Mouse (Mus musculus): ENCODE measurements around the gene Minos1. TPM values are rescaled to one million over a fixed set of nuclear protein-coding genes. Genes with fewer than 3 reads are reported as not detected.

The Minos1 gene
- 100 to 1,000 TPM; 423 to 444 TPM for total RNA-seq (2021)
- long read RNA-seq, experiment 1, transcript Minos1-204 (4 exons, 476 nt) = minor isoform, 41 of 1,119 reads
- long read RNA-seq, experiment 1, transcript Minos1-203 (4 exons, 2,549 nt) = major isoform, 969 of 1,119 reads
- long read RNA-seq, experiment 1, partial matches to known transcripts = 6 of 1,119 reads
- long read RNA-seq, experiment 1, other reads (novel, unspliced or antisense) = 101 of 1,119 reads
- long read RNA-seq, experiment 2, transcript Minos1-204 (4 exons, 476 nt) = minor isoform, 32 of 726 reads
- long read RNA-seq, experiment 2, transcript Minos1-203 (4 exons, 2,549 nt) = major isoform, 622 of 726 reads
- long read RNA-seq, experiment 2, partial matches to known transcripts = 7 of 726 reads
- long read RNA-seq, experiment 2, other reads (novel, unspliced or antisense) = 63 of 726 reads

- peak; percentile 97 for DNase-seq
Observed at GRCm38 (mm10) chr4:139130701-139131549, at the start of gene Minos1. Gene Minos1, minus strand, starts transcription at chr4:139131113.

GRCm38 (mm10) chr4:139179731-139180625, 49.1 kb upstream of the Minos1 start:
- DNase-seq = no peak

GRCm38 (mm10) chr4:139179218-139179617, 48.3 kb upstream of the Minos1 start:
- no peak for DNase-seq

GRCm38 (mm10) chr4:139178377-139178776, 47.5 kb upstream of the Minos1 start:
- no peak for DNase-seq

GRCm38 (mm10) chr4:139177921-139178320, 47.0 kb upstream of the Minos1 start:
- no peak for DNase-seq

- peak; percentile 40 for DNase-seq
Observed at GRCm38 (mm10) chr4:139176023-139176422, 45.1 kb upstream of the Minos1 start.

GRCm38 (mm10) chr4:139175061-139175971, 44.4 kb upstream of the Minos1 start:
- peak; percentile 91 for DNase-seq

- no peak for DNase-seq
Observed at GRCm38 (mm10) chr4:139169748-139170279, 38.9 kb upstream of the Minos1 start.

- DNase-seq = peak; percentile 46
Observed at GRCm38 (mm10) chr4:139168985-139169747, 38.3 kb upstream of the Minos1 start.

- DNase-seq = peak; percentile 34
Observed at GRCm38 (mm10) chr4:139167107-139167506, 36.2 kb upstream of the Minos1 start.

GRCm38 (mm10) chr4:139166244-139166643, 35.3 kb upstream of the Minos1 start:
- DNase-seq = no peak

GRCm38 (mm10) chr4:139165259-139165658, 34.3 kb upstream of the Minos1 start:
- no peak for DNase-seq

GRCm38 (mm10) chr4:139164082-139164481, 33.2 kb upstream of the Minos1 start:
- DNase-seq = no peak

GRCm38 (mm10) chr4:139161076-139161475, 30.2 kb upstream of the Minos1 start:
- no peak for DNase-seq

- DNase-seq = no peak
Observed at GRCm38 (mm10) chr4:139158350-139158749, 27.4 kb upstream of the Minos1 start.

- DNase-seq = no peak
Observed at GRCm38 (mm10) chr4:139156538-139156937, 25.6 kb upstream of the Minos1 start.

GRCm38 (mm10) chr4:139154576-139155307, 23.8 kb upstream of the Minos1 start:
- DNase-seq = peak; percentile 84

- DNase-seq = no peak
Observed at GRCm38 (mm10) chr4:139151370-139151769, 20.5 kb upstream of the Minos1 start.

GRCm38 (mm10) chr4:139146760-139147159, 15.8 kb upstream of the Minos1 start:
- DNase-seq = peak; percentile 76
